Mouse (Mus musculus): ENCODE measurements around the gene Cenpj. TPM values are rescaled to one million over a fixed set of nuclear protein-coding genes. Genes with fewer than 3 reads are reported as not detected.

The Cenpj gene
- 11.8 and 19.0 TPM in 2 replicates for polyA plus RNA-seq (2016; fragmentation: Nextera tagmentation; extraction: Ambion mirVana)

DNA sequence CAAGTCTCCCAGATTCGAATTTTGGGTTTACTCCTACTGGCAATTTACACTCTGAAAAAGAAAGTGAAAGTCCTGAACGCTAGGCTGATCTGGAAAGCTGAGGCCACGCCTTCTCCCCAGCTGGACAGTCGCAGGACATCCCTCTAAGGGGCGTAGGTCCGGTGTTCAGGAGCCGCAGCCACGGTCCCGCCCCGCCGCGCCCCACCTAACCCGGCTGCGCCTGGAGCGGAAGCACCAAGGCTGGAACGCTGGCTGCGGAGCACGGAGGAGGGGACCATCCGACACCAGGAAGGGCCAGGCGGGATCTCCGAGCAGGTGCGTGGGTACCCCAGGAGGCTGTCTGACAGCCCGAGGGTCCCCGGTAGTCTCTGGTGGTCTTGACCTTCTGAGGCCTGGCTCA is at the start of gene Cenpj, which contains the start of gene Parp4:
Gene Cenpj, minus strand, starts transcription at position 10 of the 400 bp plus-strand sequence.
Gene Parp4, plus strand, starts transcription at position 204 of the 400 bp plus-strand sequence.
- DNase-seq (ENCODE audit: low spot score), result peak; percentile 66
- Histone ChIP-seq H3K4me3 (peak within 1 kb of the TSS; percentile 59), H3K36me3 (no peaks in the 10 kb centered on the region), H3K27ac (peak within 1 kb of the TSS; percentile 75), H3K27me3 (ENCODE audit: insufficient read depth, poor library complexity, severe bottlenecking) (no peaks in the 10 kb centered on the region), H3K9me3 (no peaks in the 10 kb centered on the region), H3K4me1 (replicated peaks) (peaks cover 20% of the 10 kb centered on the region)
- WGBS, result under 1% methylated on average over 24 of the region's 24 CpGs

DNA sequence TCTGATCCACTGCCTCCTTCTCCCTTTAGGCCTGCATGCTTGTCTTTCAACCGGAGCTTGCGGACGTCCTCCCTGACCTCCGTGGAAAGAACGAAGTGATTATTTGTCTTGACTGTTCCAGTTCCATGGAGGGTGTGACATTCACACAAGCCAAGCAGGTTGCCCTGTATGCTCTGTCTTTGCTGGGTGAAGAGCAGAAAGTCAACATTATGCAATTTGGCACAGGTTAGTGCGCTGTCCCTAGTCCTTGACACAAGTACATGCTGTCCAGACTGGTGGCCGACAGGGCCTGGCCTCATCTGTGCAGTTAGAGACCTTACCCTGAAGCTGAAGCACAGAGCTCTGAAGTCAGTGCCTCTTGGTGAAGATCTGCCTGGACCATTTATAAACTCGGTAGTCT is 45.2 kb upstream of the Cenpj start:
- Histone ChIP-seq H3K36me3 (no peaks in the 10 kb centered on the region), H3K27ac (no peak overlapping the region), H3K27me3 (ENCODE audit: insufficient read depth, poor library complexity, severe bottlenecking) (no peaks in the 10 kb centered on the region), H3K4me3 (no peak overlapping the region), H3K9me3 (no peaks in the 10 kb centered on the region), H3K4me1 (replicated peaks) (no peaks in the 10 kb centered on the region)
- DNase-seq (ENCODE audit: low spot score), result no peak
- WGBS, result 87% methylated on average over 8 of the region's 8 CpGs

DNA sequence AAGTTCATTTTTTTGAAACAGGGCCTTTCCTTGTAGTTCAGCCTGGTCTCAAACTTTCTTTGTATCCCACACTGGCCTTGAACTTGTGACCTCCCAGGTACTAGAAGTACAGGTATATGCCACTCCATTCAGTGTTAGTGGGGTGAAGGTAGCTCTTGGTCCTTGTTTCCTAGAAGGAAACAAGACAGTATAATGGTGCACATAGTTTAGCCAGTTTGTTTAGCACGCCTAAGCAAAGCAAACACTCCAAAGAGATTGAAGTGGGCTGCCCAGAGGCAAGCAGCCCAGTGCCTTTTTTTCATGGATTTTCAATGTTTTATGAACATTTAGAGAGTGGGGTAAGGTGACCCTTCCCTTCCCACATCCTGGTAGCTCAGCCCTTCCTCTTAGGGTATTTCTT is 42.2 kb upstream of the Cenpj start:
- Histone ChIP-seq H3K27me3 (ENCODE audit: insufficient read depth, poor library complexity, severe bottlenecking) (no peaks in the 10 kb centered on the region), H3K27ac (no peak overlapping the region), H3K36me3 (0 out of 2 replicates have a peak, but pooled peaks cover 5% of the 10 kb centered on the region), H3K4me1 (replicated peaks) (no peaks in the 10 kb centered on the region), H3K4me3 (no peak overlapping the region), H3K9me3 (no peaks in the 10 kb centered on the region)
- WGBS, result 83% methylated on average over 1 of the region's 1 CpGs
- DNase-seq (ENCODE audit: low spot score), result no peak

DNA sequence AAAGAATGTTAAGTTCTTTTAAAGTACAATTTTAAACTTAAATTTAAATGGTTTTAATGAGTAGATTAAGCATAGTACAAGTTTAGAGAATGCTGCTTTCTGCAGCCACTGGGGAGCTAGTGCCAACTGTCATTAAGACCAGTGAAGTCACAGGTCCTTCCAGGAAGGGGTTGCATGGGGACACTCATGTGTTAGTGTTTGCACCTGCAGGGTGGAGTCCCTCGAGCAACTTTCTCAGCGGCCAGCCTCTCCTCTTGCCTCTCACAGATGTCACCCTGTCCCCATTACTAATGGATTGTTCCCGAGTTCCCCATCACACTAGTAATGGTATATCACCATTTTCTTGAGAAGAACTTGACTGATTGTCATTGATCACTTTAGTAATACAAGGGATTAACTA is 38.0 kb upstream of the Cenpj start:
- 90% methylated on average over 3 of the region's 3 CpGs for WGBS

DNA sequence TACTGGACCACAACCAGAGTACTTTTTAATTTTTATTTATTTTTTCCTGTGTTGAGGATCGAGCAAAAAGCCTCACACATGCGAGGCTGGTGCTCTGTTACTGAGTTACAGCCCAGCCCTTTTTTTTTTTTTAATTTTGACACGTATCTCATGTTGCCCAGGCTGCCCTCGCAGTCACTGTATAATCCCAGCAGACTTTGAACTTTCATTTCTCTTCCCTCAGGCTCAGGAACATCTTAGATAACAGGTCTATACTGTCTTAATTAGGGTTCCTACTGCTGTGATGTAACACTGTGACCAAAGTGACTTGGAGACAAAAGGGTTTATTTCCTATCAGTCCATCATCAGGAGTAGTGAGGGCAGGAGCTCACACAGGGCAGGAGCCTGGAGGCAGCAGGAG is 29.9 kb upstream of the Cenpj start:
- Histone ChIP-seq H3K36me3 (peaks cover 9% of the 10 kb centered on the region; the same call in 1 of the 2 replicates), H3K27ac (no peak overlapping the region), H3K9me3 (no peaks in the 10 kb centered on the region), H3K27me3 (ENCODE audit: insufficient read depth, poor library complexity, severe bottlenecking) (no peaks in the 10 kb centered on the region), H3K4me3 (no peak overlapping the region), H3K4me1 (replicated peaks) (no peaks in the 10 kb centered on the region)
- no peak for DNase-seq (ENCODE audit: low spot score)
- WGBS, result 85% methylated on average over 4 of the region's 4 CpGs

More for the DNA sequence above, 38.0 kb upstream of the Cenpj start:
- Histone ChIP-seq H3K27ac (no peak overlapping the region), H3K27me3 (ENCODE audit: insufficient read depth, poor library complexity, severe bottlenecking) (no peaks in the 10 kb centered on the region), H3K36me3 (peaks cover 14% of the 10 kb centered on the region; the same call in 1 of the 2 replicates), H3K9me3 (no peaks in the 10 kb centered on the region), H3K4me1 (replicated peaks) (no peaks in the 10 kb centered on the region), H3K4me3 (no peak overlapping the region)
- no peak for DNase-seq (ENCODE audit: low spot score)

DNA sequence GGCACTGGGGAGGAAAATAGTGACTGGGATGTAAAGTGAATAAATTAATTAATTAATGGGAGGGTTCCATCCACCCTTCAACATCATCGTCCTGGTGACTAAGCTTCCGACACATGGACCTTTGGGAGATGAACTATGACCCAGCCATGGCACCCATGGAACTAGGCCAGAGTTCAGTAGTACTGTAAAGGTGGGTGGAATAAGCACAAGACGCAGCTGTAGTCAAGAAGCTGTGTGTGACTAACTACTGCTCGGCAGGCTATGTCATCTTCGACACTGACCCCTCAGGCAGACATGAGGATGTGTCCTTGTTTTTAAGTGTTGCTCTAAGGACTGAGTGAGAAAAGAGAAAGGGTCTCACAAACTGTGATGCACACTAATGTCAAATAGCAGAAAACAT is 29.2 kb upstream of the Cenpj start:
- 93% methylated on average over 5 of the region's 5 CpGs for WGBS

DNA sequence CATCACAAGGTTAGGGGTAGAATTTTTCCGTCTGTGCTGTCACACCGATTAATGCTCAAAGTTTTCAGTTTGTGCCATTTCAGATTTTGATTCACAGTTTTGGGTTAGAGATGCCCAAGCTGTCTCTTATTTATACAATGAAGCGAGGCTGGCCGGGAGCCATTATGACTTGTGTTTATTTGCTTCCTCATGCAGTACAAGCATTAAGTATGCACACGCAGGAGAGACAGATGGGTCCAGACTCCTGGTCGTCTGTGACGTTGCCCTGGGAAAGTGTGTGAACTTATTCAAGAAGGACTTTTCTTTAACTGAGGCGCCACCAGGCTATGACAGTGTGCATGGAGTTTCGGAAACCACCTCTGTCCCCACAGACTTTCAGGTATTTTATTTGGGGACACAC is 26.8 kb upstream of the Cenpj start:
- Histone ChIP-seq H3K27me3 (ENCODE audit: insufficient read depth, poor library complexity, severe bottlenecking) (no peaks in the 10 kb centered on the region), H3K36me3 (no peaks in the 10 kb centered on the region), H3K4me1 (replicated peaks) (no peaks in the 10 kb centered on the region), H3K4me3 (no peak overlapping the region), H3K27ac (no peak overlapping the region), H3K9me3 (no peaks in the 10 kb centered on the region)
- WGBS, result 92% methylated on average over 9 of the region's 9 CpGs
- DNase-seq (ENCODE audit: low spot score), result no peak

More for the DNA sequence above, 29.2 kb upstream of the Cenpj start:
- no peak overlapping the region for H3K4me3 ChIP-seq
- H3K9me3 ChIP-seq, result no peaks in the 10 kb centered on the region
- no peaks in the 10 kb centered on the region for H3K4me1 ChIP-seq (replicated peaks)
- no peak overlapping the region for H3K27ac ChIP-seq
- DNase-seq (ENCODE audit: low spot score), result no peak
- H3K27me3 ChIP-seq (ENCODE audit: insufficient read depth, poor library complexity, severe bottlenecking), result no peaks in the 10 kb centered on the region
- H3K36me3 ChIP-seq, result 0 out of 2 replicates have a peak, but pooled peaks cover 4% of the 10 kb centered on the region

DNA sequence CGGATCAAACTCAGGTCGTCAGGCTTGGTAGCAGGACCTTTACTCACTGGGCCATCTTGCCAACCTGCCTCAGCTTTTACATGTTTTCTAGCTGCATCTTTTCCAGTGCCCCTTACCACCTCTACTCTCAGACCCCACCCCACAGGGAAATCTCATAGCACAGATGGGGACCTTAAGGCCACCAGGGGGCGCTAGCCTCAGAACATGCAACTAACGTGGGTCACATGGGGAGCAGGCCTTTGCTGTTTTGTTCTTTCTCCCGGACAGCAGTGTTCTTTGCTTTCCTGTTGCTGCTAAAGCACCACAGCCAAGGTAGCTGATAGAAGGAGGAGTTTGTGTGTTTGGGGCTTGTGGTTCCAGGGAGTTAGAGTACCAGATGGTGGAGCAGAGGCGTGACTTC is 23.5 kb upstream of the Cenpj start:
- Histone ChIP-seq H3K27me3 (ENCODE audit: insufficient read depth, poor library complexity, severe bottlenecking) (no peaks in the 10 kb centered on the region), H3K4me1 (replicated peaks) (no peaks in the 10 kb centered on the region), H3K36me3 (no peaks in the 10 kb centered on the region), H3K4me3 (no peak overlapping the region), H3K27ac (no peak overlapping the region), H3K9me3 (no peaks in the 10 kb centered on the region)
- 40% methylated on average over 6 of the region's 6 CpGs for WGBS
- peak; percentile 63 for DNase-seq (ENCODE audit: low spot score)

DNA sequence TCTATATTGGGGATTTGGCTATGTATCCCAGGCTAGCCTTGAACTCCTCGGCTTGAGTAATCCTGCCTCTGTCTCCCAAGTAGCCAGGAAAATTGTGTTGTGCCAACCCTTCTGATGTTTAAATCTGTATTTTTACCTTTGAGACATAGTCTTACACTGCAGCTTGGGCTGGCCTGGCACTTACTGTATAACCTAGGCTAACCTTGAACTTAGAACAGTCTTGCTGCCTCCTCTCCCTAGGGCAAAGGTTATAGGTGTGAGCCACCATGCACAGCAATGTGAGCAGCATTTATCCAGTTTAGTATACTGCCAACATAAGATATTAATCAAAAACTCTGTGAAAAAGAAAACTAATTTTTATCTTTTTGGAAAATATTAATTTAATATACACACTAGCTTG is 19.6 kb upstream of the Cenpj start:
- Histone ChIP-seq H3K4me3 (no peak overlapping the region), H3K27ac (no peak overlapping the region), H3K36me3 (no peaks in the 10 kb centered on the region), H3K9me3 (no peaks in the 10 kb centered on the region), H3K4me1 (replicated peaks) (no peaks in the 10 kb centered on the region), H3K27me3 (ENCODE audit: insufficient read depth, poor library complexity, severe bottlenecking) (no peaks in the 10 kb centered on the region)
- DNase-seq (ENCODE audit: low spot score), result no peak
- 86% methylated on average over 1 of the region's 1 CpGs for WGBS

DNA sequence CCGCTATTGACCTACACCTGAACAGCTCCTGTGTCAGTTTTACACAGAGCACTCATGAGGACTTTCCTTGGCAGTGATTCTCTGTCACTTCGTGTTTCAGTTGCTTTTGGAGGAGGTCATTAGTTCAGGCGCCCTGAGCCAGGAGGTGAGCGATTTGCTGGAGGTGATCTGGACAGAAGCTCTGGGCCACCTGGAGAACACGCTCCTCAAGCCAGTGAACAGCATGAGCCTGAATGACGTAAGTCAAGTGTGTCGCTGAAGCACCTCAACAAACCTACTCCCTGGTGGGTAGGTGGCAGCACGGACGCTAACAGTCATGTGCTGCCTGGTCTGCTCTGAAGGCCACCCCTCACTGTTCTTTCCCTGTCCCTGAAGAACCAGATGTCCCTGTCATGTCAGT is 17.0 kb upstream of the Cenpj start:
- WGBS, result 95% methylated on average over 9 of the region's 9 CpGs
- no peaks in the 10 kb centered on the region for H3K36me3 ChIP-seq
- no peaks in the 10 kb centered on the region for H3K27me3 ChIP-seq (ENCODE audit: insufficient read depth, poor library complexity, severe bottlenecking)
- DNase-seq (ENCODE audit: low spot score), result no peak
- no peak overlapping the region for H3K27ac ChIP-seq
- no peaks in the 10 kb centered on the region for H3K9me3 ChIP-seq
- no peaks in the 10 kb centered on the region for H3K4me1 ChIP-seq (replicated peaks)
- H3K4me3 ChIP-seq, result no peak overlapping the region

DNA sequence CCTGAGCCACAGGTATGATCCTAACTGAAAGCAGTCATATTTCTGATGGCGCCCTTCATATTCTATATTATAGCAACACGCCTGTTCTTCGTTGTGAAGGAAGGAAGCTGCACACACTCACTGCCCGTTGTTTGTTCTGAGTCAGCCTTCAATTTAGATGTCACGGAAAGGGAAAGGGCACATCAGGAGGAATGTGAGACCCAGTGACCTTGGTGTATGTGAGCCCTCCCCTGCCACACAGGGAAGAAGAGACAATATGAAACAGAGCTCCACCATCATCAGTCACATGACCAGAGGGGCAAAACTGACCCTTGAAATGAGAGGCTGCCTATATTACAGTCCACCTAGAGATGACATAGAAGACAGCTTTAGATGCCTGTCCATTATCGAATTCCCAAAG is 7.1 kb upstream of the Cenpj start:
- H3K4me3 ChIP-seq, result no peak overlapping the region
- H3K9me3 ChIP-seq, result no peaks in the 10 kb centered on the region
- DNase-seq (ENCODE audit: low spot score), result no peak
- H3K27me3 ChIP-seq (ENCODE audit: insufficient read depth, poor library complexity, severe bottlenecking), result no peaks in the 10 kb centered on the region
- no peaks in the 10 kb centered on the region for H3K4me1 ChIP-seq (replicated peaks)
- 86% methylated on average over 6 of the region's 6 CpGs for WGBS
- no peaks in the 10 kb centered on the region for H3K36me3 ChIP-seq
- H3K27ac ChIP-seq, result no peak overlapping the region

DNA sequence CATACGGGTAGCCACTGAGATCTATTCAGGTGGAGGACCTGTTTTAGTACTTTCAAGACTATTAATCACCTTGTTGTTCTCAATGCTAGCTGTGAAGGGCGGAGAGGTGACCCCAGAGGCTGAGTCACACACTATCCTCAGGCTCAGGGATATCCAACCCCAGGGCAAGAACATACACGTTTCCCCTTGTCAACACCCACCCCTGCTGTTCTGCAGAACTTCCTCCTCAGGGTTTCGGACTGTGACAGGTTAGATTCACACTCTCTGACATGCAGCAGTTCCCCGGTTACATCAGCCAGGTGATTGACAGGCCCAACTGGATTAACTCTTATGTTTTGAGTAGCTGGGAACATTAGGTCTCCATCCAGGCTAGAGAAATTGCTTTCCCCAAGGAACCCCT is 5.9 kb upstream of the Cenpj start:
- Histone ChIP-seq H3K4me1 (replicated peaks) (no peaks in the 10 kb centered on the region), H3K36me3 (no peaks in the 10 kb centered on the region), H3K27ac (no peak overlapping the region), H3K4me3 (no peak overlapping the region), H3K27me3 (ENCODE audit: insufficient read depth, poor library complexity, severe bottlenecking) (no peaks in the 10 kb centered on the region), H3K9me3 (no peaks in the 10 kb centered on the region)
- DNase-seq (ENCODE audit: low spot score), result no peak
- 59% methylated on average over 5 of the region's 5 CpGs for WGBS

DNA sequence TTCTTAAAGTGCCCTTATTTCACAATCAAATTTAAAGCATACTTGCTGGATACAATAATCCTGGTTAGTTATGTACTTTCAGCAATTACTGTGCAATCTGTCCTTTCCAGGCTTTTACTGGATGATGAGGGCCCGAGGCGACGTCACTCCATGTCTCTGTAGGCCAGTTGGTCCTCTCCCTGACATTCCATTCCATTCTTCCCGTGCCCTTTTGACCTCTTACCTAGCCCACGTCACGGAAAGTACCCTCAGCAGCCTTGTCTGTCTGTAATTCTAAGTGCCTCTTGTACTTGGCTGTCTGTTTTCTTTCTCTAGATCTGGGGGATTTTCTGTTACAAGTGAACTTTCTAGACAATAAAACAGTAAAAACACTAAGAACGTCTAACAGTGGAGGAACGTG is 3.8 kb upstream of the Cenpj start:
- Histone ChIP-seq H3K27me3 (ENCODE audit: insufficient read depth, poor library complexity, severe bottlenecking) (no peaks in the 10 kb centered on the region), H3K9me3 (no peaks in the 10 kb centered on the region), H3K27ac (no peak overlapping the region), H3K4me3 (no peak overlapping the region), H3K4me1 (replicated peaks) (peaks cover 8% of the 10 kb centered on the region), H3K36me3 (no peaks in the 10 kb centered on the region)
- WGBS, result 60% methylated on average over 8 of the region's 8 CpGs
- no peak for DNase-seq (ENCODE audit: low spot score)
